Mouse (Mus musculus): Measurements from ENCODE around the gene Etl4. TPM values are rescaled to one million over a fixed set of nuclear protein-coding genes. Genes with fewer than 3 reads are reported as not detected.
A peak's percentile ranks its signal among the peaks of the same experiment; 100 is the strongest.

Gene Etl4
- polyA plus RNA-seq, 1 experiment: 7.4 TPM

DNA sequence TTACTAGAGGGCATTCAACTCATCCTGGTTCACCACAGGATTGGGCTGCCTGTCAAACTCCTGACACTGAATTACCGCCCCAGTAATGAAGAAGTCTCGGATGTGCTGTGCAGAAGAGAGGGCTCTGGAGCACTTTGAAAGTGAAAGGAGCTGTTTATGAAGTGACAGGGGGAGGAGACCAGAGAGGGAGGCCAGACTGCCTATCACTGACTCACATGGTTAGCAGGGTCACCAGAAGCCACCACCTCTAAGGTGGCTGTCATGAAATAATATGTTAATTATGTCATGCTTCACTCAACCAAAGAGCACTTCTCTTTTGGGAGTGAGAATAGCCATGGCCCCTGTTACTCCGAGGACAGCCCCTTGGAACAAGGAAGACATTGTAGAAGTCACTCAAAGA lies 825.9 kb downstream of the Etl4 start:
- peaks cover 12% of the 10 kb centered on the region for H3K79me2 ChIP-seq (ENCODE audit: control insufficient read depth, insufficient read depth)
- no peaks in the 10 kb centered on the region for H3K36me3 ChIP-seq (ENCODE audit: control insufficient read depth, insufficient read depth)
- no peaks in the 10 kb centered on the region for H3K27me3 ChIP-seq (ENCODE audit: control insufficient read depth, insufficient read depth, insufficient read length)
- no peak overlapping the region for H3ac ChIP-seq (ENCODE audit: control insufficient read depth, insufficient read length)
- peak overlapping the region; percentile 28 for H3K4me3 ChIP-seq
- TF ChIP-seq E2F4 (IDR thresholded peaks at IDR 0.05; ENCODE audit: insufficient read depth) (no peak), CEBPB (IDR thresholded peaks at IDR 0.05; ENCODE audit: insufficient read depth, poor library complexity, severe bottlenecking) (no peak), TCF3 (IDR thresholded peaks at IDR 0.05; ENCODE audit: insufficient read length, low read depth) (no peak), POLR2A (IDR thresholded peaks at IDR 0.05; ENCODE audit: insufficient read length, low read depth) (no peak), POLR2AphosphoS2 (IDR thresholded peaks at IDR 0.05; ENCODE audit: insufficient read length, low read depth) (no peak), SRF (IDR thresholded peaks at IDR 0.05; ENCODE audit: control insufficient read depth, insufficient read length, low read depth) (no peak), MYOD1 (IDR thresholded peaks at IDR 0.05; ENCODE audit: control insufficient read depth in 1 of 3, insufficient read length in 2 of 3, low read depth in 2 of 3) (no peak), USF1 (IDR thresholded peaks at IDR 0.05; ENCODE audit: low read depth) (no peak), REST (IDR thresholded peaks at IDR 0.05; ENCODE audit: insufficient read depth, insufficient read length) (no peak), TCF12 (IDR thresholded peaks at IDR 0.05; ENCODE audit: insufficient read depth, poor library complexity, severe bottlenecking) (no peak), MYOG (IDR thresholded peaks at IDR 0.05; ENCODE audit: control insufficient read depth in 1 of 3, insufficient read depth in 1 of 3, insufficient read length in 2 of 3, low read depth in 2 of 3) (no peak)
- H3K4me2 ChIP-seq (ENCODE audit: low read depth): peak overlapping the region; percentile 42

DNA sequence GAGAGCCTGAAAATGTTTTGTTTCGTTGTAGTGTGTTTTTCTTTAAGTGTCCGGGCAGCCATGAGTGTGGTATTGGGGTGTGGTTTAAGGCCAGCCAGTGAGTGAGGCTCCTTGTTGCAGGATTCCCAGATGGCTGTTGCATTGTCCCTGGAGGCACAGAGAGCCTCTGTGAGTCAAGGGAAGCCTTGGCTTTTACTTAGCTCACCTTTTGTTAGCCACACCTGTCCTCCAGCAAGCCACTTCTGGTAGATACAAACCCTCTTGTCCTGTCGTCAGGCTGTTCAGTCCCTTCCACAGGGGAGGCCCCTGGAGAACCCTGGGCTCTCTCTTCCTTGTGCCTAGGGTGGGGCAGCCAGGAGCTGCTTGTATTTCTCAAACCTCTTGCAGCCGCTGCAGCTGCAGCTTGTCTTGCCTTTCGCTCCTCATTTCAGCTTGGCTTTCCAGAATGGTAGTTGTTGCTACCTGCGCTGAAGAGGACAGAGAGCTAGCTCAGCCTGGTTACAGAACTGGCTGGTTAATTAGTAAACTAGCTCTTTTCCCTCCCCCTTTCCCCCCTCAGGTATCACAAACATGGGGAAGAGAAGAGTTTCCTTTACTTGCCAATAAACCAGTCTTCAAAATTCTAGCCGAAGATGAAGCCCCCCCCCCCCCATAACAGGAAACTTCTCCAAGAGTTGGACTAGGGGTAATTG lies 826.9 kb downstream of the Etl4 start:
- Histone ChIP-seq H3K79me2 (ENCODE audit: control insufficient read depth, insufficient read depth) (peaks cover 18% of the 10 kb centered on the region), H3ac (ENCODE audit: control insufficient read depth, insufficient read length) (no peak overlapping the region), H3K4me3 (peak overlapping the region; percentile 28), H3K27me3 (ENCODE audit: control insufficient read depth, insufficient read depth, insufficient read length) (no peaks in the 10 kb centered on the region), H3K4me2 (ENCODE audit: low read depth) (peak overlapping the region; percentile 85), H3K36me3 (ENCODE audit: control insufficient read depth, insufficient read depth) (no peaks in the 10 kb centered on the region)
- TF ChIP-seq POLR2AphosphoS2 (IDR thresholded peaks at IDR 0.05; ENCODE audit: insufficient read length, low read depth) (peak; percentile 48), E2F4 (IDR thresholded peaks at IDR 0.05; ENCODE audit: insufficient read depth) (no peak), MAX (IDR thresholded peaks at IDR 0.05; ENCODE audit: low read depth) (no peak), MYOD1 (IDR thresholded peaks at IDR 0.05; ENCODE audit: control insufficient read depth in 1 of 3, insufficient read length in 2 of 3, low read depth in 2 of 3) (peak in 1 of 3 experiments; percentile 16), POLR2A (IDR thresholded peaks at IDR 0.05; ENCODE audit: insufficient read length, low read depth) (peak; percentile 58)

DNA sequence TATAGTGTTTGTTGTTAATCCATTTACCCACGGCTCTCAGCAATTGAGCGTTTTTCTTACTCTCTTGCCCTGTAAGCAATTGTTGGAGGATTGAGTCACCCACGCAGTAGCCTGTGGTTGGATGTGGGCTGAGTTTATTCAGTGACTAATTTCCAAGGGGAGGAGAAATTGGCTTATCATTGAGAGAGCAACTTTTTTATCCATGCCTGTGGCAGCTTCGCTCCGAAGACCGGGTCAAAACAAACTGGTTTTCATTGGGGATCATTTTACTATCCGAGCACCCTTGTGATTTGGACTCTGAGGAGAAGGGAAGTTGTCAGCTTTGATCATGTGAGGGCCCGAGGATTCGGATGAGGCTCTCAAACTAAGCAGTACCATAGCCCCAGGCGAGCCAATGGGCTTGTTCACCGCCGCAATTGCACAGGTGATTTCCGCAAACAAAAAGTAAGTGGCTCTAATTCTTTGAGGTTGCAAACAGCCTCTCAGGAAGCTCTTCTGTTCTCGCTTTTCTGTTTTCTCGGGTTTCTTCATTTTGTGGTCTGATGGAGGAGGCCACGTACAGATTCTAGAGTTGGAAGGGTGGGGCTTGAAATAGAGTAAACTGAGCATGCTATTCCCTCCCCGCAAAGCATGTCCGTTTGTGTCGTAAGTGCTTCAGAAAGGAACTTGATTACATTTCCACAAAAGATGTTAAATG lies 827.7 kb downstream of the Etl4 start:
- TF ChIP-seq POLR2AphosphoS2 (IDR thresholded peaks at IDR 0.05; ENCODE audit: insufficient read length, low read depth) (peak; percentile 17), MYOG (IDR thresholded peaks at IDR 0.05; ENCODE audit: control insufficient read depth in 1 of 3, insufficient read depth in 1 of 3, insufficient read length in 2 of 3, low read depth in 2 of 3) (no peak)
- H3ac ChIP-seq (ENCODE audit: control insufficient read depth, insufficient read length): no peak overlapping the region
- H3K4me2 ChIP-seq (ENCODE audit: low read depth): peak overlapping the region; percentile 85
- H3K27me3 ChIP-seq (ENCODE audit: control insufficient read depth, insufficient read depth, insufficient read length): no peaks in the 10 kb centered on the region
- no peaks in the 10 kb centered on the region for H3K36me3 ChIP-seq (ENCODE audit: control insufficient read depth, insufficient read depth)
- peaks cover 18% of the 10 kb centered on the region for H3K79me2 ChIP-seq (ENCODE audit: control insufficient read depth, insufficient read depth)
- H3K4me3 ChIP-seq: peak overlapping the region; percentile 28

DNA sequence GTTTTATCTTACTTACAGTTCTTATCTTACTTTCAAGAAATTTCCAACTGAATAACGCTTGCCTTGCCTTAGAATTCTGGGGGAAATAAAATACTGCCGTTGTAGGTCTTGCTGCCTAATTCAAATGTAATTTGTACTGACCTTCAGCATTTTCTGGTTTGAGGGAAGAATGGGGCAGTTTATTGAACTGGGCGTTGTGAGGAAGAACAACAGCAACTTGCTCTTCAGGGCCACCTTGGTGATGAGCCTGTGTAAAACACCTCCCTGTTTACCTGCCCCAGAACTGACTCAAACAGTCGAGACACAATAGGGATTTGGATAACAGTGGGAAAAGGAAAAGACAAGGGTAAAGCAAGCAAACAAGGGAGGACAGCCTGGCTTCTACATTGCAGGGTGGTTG lies 828.3 kb downstream of the Etl4 start:
- H3ac ChIP-seq (ENCODE audit: control insufficient read depth, insufficient read length): no peak overlapping the region
- no peaks in the 10 kb centered on the region for H3K36me3 ChIP-seq (ENCODE audit: control insufficient read depth, insufficient read depth)
- peak overlapping the region; percentile 28 for H3K4me3 ChIP-seq
- TF ChIP-seq USF1 (IDR thresholded peaks at IDR 0.05; ENCODE audit: low read depth) (no peak), MYOG (IDR thresholded peaks at IDR 0.05; ENCODE audit: control insufficient read depth in 1 of 3, insufficient read depth in 1 of 3, insufficient read length in 2 of 3, low read depth in 2 of 3) (no peak), SRF (IDR thresholded peaks at IDR 0.05; ENCODE audit: control insufficient read depth, insufficient read length, low read depth) (no peak), E2F4 (IDR thresholded peaks at IDR 0.05; ENCODE audit: insufficient read depth) (no peak), REST (IDR thresholded peaks at IDR 0.05; ENCODE audit: insufficient read depth, insufficient read length) (no peak), CEBPB (IDR thresholded peaks at IDR 0.05; ENCODE audit: insufficient read depth, poor library complexity, severe bottlenecking) (no peak), MYOD1 (IDR thresholded peaks at IDR 0.05; ENCODE audit: control insufficient read depth in 1 of 3, insufficient read length in 2 of 3, low read depth in 2 of 3) (no peak), POLR2AphosphoS2 (IDR thresholded peaks at IDR 0.05; ENCODE audit: insufficient read length, low read depth) (no peak), MAX (IDR thresholded peaks at IDR 0.05; ENCODE audit: low read depth) (no peak), POLR2A (IDR thresholded peaks at IDR 0.05; ENCODE audit: insufficient read length, low read depth) (no peak), TCF3 (IDR thresholded peaks at IDR 0.05; ENCODE audit: insufficient read length, low read depth) (no peak), TCF12 (IDR thresholded peaks at IDR 0.05; ENCODE audit: insufficient read depth, poor library complexity, severe bottlenecking) (no peak)
- H3K4me2 ChIP-seq (ENCODE audit: low read depth): peak overlapping the region; percentile 85
- H3K27me3 ChIP-seq (ENCODE audit: control insufficient read depth, insufficient read depth, insufficient read length): no peaks in the 10 kb centered on the region
- H3K79me2 ChIP-seq (ENCODE audit: control insufficient read depth, insufficient read depth): peaks cover 18% of the 10 kb centered on the region

DNA sequence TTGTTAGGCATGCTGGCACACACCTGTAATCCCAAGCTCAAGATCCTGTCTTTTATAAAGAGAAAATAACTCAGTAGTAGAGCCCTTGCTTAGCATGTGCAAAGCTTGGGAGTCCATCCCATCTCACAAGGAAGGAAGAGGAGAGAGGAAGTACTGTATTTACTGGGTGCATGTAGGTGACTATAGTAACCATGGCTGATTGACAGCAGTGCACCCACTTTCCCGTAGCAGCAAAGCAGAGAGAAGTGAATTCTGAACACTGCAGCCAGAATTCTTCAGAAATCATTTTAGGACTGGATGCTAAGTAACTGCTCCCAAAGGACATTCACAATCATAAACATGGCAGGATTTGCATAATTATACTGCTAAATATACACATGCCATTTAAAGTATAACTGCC lies 838.1 kb downstream of the Etl4 start:
- H3K79me2 ChIP-seq (ENCODE audit: control insufficient read depth, insufficient read depth): no peaks in the 10 kb centered on the region
- no peak for TF ChIP-seq CEBPB (IDR thresholded peaks at IDR 0.05; ENCODE audit: insufficient read depth, poor library complexity, severe bottlenecking)
- no peak for TF ChIP-seq MYOD1 (IDR thresholded peaks at IDR 0.05; ENCODE audit: control insufficient read depth in 1 of 3, insufficient read length in 2 of 3, low read depth in 2 of 3)
- TF ChIP-seq POLR2AphosphoS2 (IDR thresholded peaks at IDR 0.05; ENCODE audit: insufficient read length, low read depth): no peak

More for the DNA sequence above, 838.1 kb downstream of the Etl4 start:
- Histone ChIP-seq H3ac (ENCODE audit: control insufficient read depth, insufficient read length) (no peak overlapping the region), H3K4me3 (no peak overlapping the region), H3K4me2 (ENCODE audit: low read depth) (no peak overlapping the region), H3K36me3 (ENCODE audit: control insufficient read depth, insufficient read depth) (peaks cover 11% of the 10 kb centered on the region), H3K27me3 (ENCODE audit: control insufficient read depth, insufficient read depth, insufficient read length) (no peaks in the 10 kb centered on the region)

All from myocyte (in vitro differentiated cells).